Mouse (Mus musculus) gastrocnemius, adult 2 months (tissue): Measurements from ENCODE around the gene Celf1. TPM values are rescaled to one million over a fixed set of nuclear protein-coding genes. Genes with fewer than 3 reads are reported as not detected.
A peak's percentile ranks its signal among the peaks of the same experiment; 100 is the strongest.

ENCODE experiments used
- DNase-seq: peaks from one replicate; pipeline ENCODE4 v3.0.0; 2022
- H3K27ac ChIP-seq: fragments of 200-600 bp; 2 replicates; pipeline ENCODE4 v1.8.1; 2022; ENCODE audit warnings: mild to moderate bottlenecking
- H3K4me3 ChIP-seq: fragments of 200-600 bp; 2 replicates; pipeline ENCODE4 v1.8.1; 2022; ENCODE audit warnings: mild to moderate bottlenecking, moderate library complexity
- CTCF ChIP-seq: fragments of 200-600 bp; IDR thresholded peaks from 2 replicates; pipeline ENCODE4 v1.8.1; 2022; ENCODE audit warnings: antibody characterized with exemption, mild to moderate bottlenecking, moderate library complexity
- intact Hi-C: fragments of 180-260 bp; cut with DNase I; formaldehyde crosslinking; loops from one replicate; pipeline ENCODE4 v1.15.1; 2025
- total RNA-seq, 2 experiments: library from RNA; stranded (reverse); gene quantifications; 2 replicates each; pipeline ENCODE4 v1.2.3; 2021

The Celf1 gene
- total RNA-seq, 2 experiments from 2014 or later, result 59.5 to 62.3 TPM

- Histone ChIP-seq H3K27ac (no peak overlapping the region), H3K4me3 (no peak overlapping the region)
- intact Hi-C loops, result no loop called here
- no peak for DNase-seq
- no peak for TF ChIP-seq CTCF
These were observed 13.3 kb downstream of the Celf1 start for GRCm38 (mm10) chr2:90953461-90953860.

- intact Hi-C loops, result no loop called here
- DNase-seq, result no peak
- TF ChIP-seq CTCF, result no peak
- Histone ChIP-seq H3K27ac (no peak overlapping the region), H3K4me3 (no peak overlapping the region)
These were observed 15.9 kb downstream of the Celf1 start for GRCm38 (mm10) chr2:90956053-90956452.

- Histone ChIP-seq H3K27ac (no peak overlapping the region; the same call in 1 of the 2 replicates), H3K4me3 (no peak overlapping the region)
- intact Hi-C loops, result no loop called here
- no peak for TF ChIP-seq CTCF
- no peak for DNase-seq
These were observed 18.7 kb downstream of the Celf1 start for GRCm38 (mm10) chr2:90958856-90959255.

GRCm38 (mm10) chr2:90960012-90960411 is 19.8 kb downstream of the Celf1 start:
- intact Hi-C loops, result no loop called here
- DNase-seq, result no peak
- Histone ChIP-seq H3K27ac (no peak overlapping the region), H3K4me3 (no peak overlapping the region)
- TF ChIP-seq CTCF, result no peak

- H3K4me3 ChIP-seq, result no peak overlapping the region
- TF ChIP-seq CTCF, result no peak
- H3K27ac ChIP-seq, result peak overlapping the region; percentile 46
- intact Hi-C loops, result no loop called here
- no peak for DNase-seq
These were observed 23.1 kb downstream of the Celf1 start for GRCm38 (mm10) chr2:90963304-90963703.

- intact Hi-C loops, result no loop called here
- no peak for TF ChIP-seq CTCF
- Histone ChIP-seq H3K4me3 (peak overlapping the region; percentile 54), H3K27ac (peak overlapping the region; percentile 80)
- DNase-seq, result peak; percentile 49
These were observed 24.8 kb downstream of the Celf1 start for GRCm38 (mm10) chr2:90964811-90965465.

- Histone ChIP-seq H3K4me3 (peak overlapping the region; percentile 54), H3K27ac (peak overlapping the region; percentile 80)
- intact Hi-C loops, result no loop called here
- DNase-seq, result no peak
- TF ChIP-seq CTCF, result no peak
These were observed 25.4 kb downstream of the Celf1 start for GRCm38 (mm10) chr2:90965466-90966080.

DNA sequence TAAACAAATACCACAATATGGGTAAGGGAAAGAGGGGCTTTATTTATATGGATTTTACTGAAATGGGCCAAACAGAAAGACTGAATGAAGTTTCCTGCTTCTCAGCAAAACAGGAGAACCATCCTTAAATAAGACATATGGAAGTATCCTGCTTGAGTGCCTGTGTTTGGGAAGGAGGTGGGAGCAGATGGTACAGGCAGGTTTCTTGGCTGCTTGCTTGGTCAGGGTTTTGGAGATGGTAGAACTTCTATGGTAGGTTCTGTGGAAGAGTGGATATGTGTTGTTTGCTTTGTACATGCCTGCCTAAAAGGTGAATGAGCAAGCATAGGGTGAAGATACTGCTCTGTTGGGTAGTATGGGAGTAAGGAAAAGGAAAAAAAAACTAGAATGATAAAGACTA is 30.4 kb downstream of the Celf1 start:
- Histone ChIP-seq H3K4me3 (no peak overlapping the region), H3K27ac (0 out of 2 replicates have a peak overlapping the region, but pooled peaks have one; percentile 16)
- no peak for DNase-seq
- TF ChIP-seq CTCF, result no peak
- intact Hi-C loops, result no loop called here

GRCm38 (mm10) chr2:90974101-90974500 is 33.9 kb downstream of the Celf1 start:
- intact Hi-C loops, result no loop called here
- no peak for TF ChIP-seq CTCF
- no peak for DNase-seq
- H3K27ac ChIP-seq, result no peak overlapping the region
- H3K4me3 ChIP-seq, result no peak overlapping the region

GRCm38 (mm10) chr2:90975181-90975835 is 35.1 kb downstream of the Celf1 start:
- no peak for TF ChIP-seq CTCF
- H3K27ac ChIP-seq, result no peak overlapping the region
- H3K4me3 ChIP-seq, result no peak overlapping the region
- DNase-seq, result no peak
- intact Hi-C loops, result no loop called here

GRCm38 (mm10) chr2:90976590-90976989 is 36.4 kb downstream of the Celf1 start:
- peak overlapping the region; percentile 21; the same call in 1 of the 2 replicates for H3K27ac ChIP-seq
- no peak for DNase-seq
- TF ChIP-seq CTCF, result no peak
- intact Hi-C loops, result no loop called here
- H3K4me3 ChIP-seq, result no peak overlapping the region

GRCm38 (mm10) chr2:90977291-90977690 is 37.1 kb downstream of the Celf1 start:
- H3K27ac ChIP-seq, result peak overlapping the region; percentile 10; the same call in 1 of the 2 replicates
- H3K4me3 ChIP-seq, result no peak overlapping the region
- DNase-seq, result no peak
- no peak for TF ChIP-seq CTCF
- intact Hi-C loops, result no loop called here

- TF ChIP-seq CTCF, result no peak
- intact Hi-C loops, result no loop called here
- DNase-seq, result no peak
These were observed 45.9 kb downstream of the Celf1 start for GRCm38 (mm10) chr2:90986055-90986454.

GRCm38 (mm10) chr2:91008536-91008935 is 68.4 kb downstream of the Celf1 start:
- Histone ChIP-seq H3K4me3 (no peak overlapping the region), H3K27ac (no peak overlapping the region)
- intact Hi-C loops, result no loop called here
- TF ChIP-seq CTCF, result no peak
- no peak for DNase-seq

More at GRCm38 (mm10) chr2:90986055-90986454, 45.9 kb downstream of the Celf1 start:
- H3K4me3 ChIP-seq, result no peak overlapping the region
- H3K27ac ChIP-seq, result peak overlapping the region; percentile 16; the same call in 1 of the 2 replicates
